Mouse (Mus musculus) limb, embryonic 12.5 days (tissue): ENCODE data around the gene Syngr4. TPM values are rescaled to one million over a fixed set of nuclear protein-coding genes. Genes with fewer than 3 reads are reported as not detected.

ENCODE experiments used
- ATAC-seq: fragments of 200-750 bp; cut with Nextera tagmentation; 2 replicates; pipeline ENCODE4 v1.8.0; 2017; ENCODE audit warnings: low read depth, moderate TSS enrichment; ENCODE audit not compliant: insufficient number of reproducible peaks, insufficient read depth, low FRiP score, low TSS enrichment
- H3K27ac ChIP-seq: fragments of 300-500 bp; sonication (generic); 2 replicates; pipeline ENCODE4 v1.5.1; 2016; ENCODE audit warnings: mild to moderate bottlenecking, moderate library complexity
- H3K27me3 ChIP-seq: fragments of 300-500 bp; sonication (generic); 2 replicates; pipeline ENCODE4 v1.6.1; 2016; ENCODE audit warnings: mild to moderate bottlenecking, moderate library complexity
- H3K36me3 ChIP-seq: fragments of 300-500 bp; sonication (generic); 2 replicates; pipeline ENCODE4 v1.6.1; 2016; ENCODE audit warnings: mild to moderate bottlenecking, moderate library complexity
- H3K4me1 ChIP-seq: fragments of 300-500 bp; sonication (generic); replicated peaks from 2 replicates; pipeline ENCODE4 v1.6.1; 2016
- H3K4me2 ChIP-seq: fragments of 300-500 bp; sonication (generic); 2 replicates; pipeline ENCODE4 v1.6.1; 2016; ENCODE audit warnings: mild to moderate bottlenecking, moderate library complexity
- H3K4me3 ChIP-seq: fragments of 300-500 bp; sonication (generic); replicated peaks from 2 replicates; pipeline ENCODE4 v1.5.1; 2016; ENCODE audit warnings: mild to moderate bottlenecking
- H3K9ac ChIP-seq: fragments of 300-500 bp; sonication (generic); replicated peaks from 2 replicates; pipeline ENCODE4 v1.6.1; 2016; ENCODE audit warnings: mild to moderate bottlenecking, moderate library complexity
- H3K9me3 ChIP-seq: fragments of 300-500 bp; sonication (generic); 2 replicates; pipeline ENCODE4 v1.6.1; 2016; ENCODE audit warnings: mild to moderate bottlenecking, moderate library complexity
- WGBS: fragments of 180-500 bp; shearing (Covaris S2); methylation state at CpG from one replicate; pipeline ENCODE4 v1.1.7; 2016; 5-methylcytosine and 5-hydroxymethylcytosine counted together
- polyA plus RNA-seq: library from polyadenylated mRNA; unstranded; fragments of >200 nt; fragmentation: Nextera tagmentation; extraction: Ambion mirVana; gene quantifications from 2 replicates; pipeline ENCODE4 v1.2.1, GENCODE M21; 2016

Gene Syngr4
- polyA plus RNA-seq, 1 experiment from 2014 or later, result 0.65 TPM

DNA sequence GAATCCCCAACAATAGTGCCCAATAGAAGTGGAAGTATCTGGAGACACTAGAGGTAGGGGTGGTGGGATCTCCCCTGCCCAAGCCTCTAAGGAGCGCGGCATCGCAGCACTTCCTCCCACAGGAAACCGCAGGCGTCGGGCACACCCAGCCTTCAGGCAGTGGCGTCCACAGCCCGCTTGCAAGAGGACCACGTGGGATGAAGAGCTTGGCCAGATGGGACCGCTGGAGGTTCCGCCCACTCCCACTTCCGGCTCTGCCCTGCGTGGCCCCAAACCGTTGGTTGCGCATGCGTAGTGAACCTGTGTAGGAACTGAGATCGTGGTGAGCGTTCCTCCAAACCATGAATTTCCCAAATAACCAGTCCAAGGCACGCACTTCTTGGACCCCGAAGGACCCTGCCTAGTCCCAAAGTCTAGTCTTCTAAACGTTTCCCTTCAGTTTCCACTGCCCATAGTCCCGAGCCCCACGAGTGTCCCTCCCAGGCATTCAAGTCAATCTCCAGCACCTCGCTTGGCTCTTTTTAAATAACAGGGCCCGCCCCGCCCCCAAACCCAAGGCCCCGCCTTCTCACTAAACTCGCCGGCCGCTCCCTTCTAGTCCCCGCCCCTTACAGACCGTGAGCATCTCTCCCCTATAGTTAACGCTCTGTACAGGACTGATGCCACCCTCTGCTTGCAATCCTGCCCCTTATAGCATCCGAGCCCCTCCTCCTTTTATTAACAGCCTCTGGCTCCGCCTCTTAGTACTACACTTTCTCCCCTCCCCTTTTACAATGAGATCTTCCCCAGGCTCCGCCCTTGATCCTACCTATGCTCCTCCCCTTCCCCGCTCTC, 26.6 kb upstream of the Syngr4 start:
- peak overlapping the region; percentile 44; the same call in 1 of the 2 replicates for H3K9ac ChIP-seq
- H3K27me3 ChIP-seq, result peaks cover 7% of the 10 kb centered on the region
- under 1% methylated on average over 37 of the region's 37 CpGs for WGBS
- H3K9me3 ChIP-seq, result peaks cover 4% of the 10 kb centered on the region; the same call in 1 of the 2 replicates
- ATAC-seq, result peak; percentile 79
- H3K4me2 ChIP-seq, result peak overlapping the region; percentile 57
- peak overlapping the region; percentile 40 for H3K4me3 ChIP-seq
- H3K27ac ChIP-seq, result peak overlapping the region; percentile 87
- peaks cover 38% of the 10 kb centered on the region for H3K4me1 ChIP-seq
- peaks cover 4% of the 10 kb centered on the region; the same call in 1 of the 2 replicates for H3K36me3 ChIP-seq

DNA sequence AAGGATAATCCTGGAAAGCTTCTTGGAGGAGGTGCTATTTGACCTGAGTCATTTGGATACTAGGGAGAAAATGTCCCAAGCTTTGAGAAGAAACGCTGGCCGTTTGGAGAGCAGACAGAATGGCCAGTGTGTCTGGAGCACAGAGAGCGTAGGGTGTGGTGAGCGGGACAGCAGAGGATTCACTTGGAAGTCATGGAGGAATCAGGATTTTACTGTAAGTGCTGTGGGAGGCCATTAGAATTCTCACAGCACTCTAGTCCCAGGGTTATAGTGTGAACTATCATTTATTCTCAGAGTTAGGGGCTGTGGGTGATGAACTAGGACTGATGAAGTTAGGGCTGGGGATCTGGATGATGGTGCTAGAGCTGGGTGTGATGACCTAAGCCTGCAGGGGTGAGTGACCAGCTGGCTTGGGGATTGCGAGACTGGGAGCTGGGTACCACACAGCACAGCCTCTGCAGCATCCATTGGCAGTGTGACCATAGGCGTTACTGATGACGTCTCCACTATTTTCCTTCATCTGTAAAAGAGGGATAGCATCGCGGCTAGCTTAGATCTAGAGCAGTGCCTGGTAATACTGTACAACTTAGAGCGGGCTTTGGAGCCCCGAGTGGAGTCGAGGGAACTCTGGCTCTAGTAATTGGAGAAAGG, 25.6 kb upstream of the Syngr4 start:
- peaks cover 4% of the 10 kb centered on the region; the same call in 1 of the 2 replicates for H3K9me3 ChIP-seq
- no peak overlapping the region for H3K4me3 ChIP-seq
- ATAC-seq, result no peak
- H3K4me1 ChIP-seq, result peaks cover 49% of the 10 kb centered on the region
- 85% methylated on average over 12 of the region's 12 CpGs for WGBS
- H3K36me3 ChIP-seq, result peaks cover 4% of the 10 kb centered on the region; the same call in 1 of the 2 replicates
- peak overlapping the region; percentile 57 for H3K4me2 ChIP-seq
- no peaks in the 10 kb centered on the region for H3K27me3 ChIP-seq
- peak overlapping the region; percentile 87 for H3K27ac ChIP-seq
- no peak overlapping the region for H3K9ac ChIP-seq

DNA sequence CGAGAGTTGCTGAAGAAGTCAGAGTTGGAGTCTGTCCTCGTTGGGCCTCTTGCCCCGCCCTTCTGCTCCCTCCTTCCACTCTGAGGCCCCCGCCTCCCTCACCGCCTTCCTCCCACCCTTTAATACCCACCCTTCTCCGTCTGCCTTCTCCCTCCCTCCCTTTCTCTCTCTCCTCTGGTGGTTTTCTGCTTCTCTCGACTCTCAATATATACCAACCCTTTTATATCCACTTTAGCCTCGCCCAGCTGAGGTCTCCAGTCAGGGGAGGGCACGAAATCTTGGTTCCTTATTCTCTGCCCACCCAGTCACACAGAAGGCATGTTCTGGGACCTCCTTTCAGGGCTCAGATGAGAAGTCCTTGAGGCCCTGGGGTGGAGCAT, 24.7 kb upstream of the Syngr4 start, which contains the start of gene Emp3:
Gene Emp3, minus strand, starts transcription at position 163 of the 380 bp plus-strand sequence.
- WGBS, result 38% methylated on average over 9 of the region's 9 CpGs
- Histone ChIP-seq H3K27me3 (no peaks in the 10 kb centered on the region), H3K4me2 (peak within 1 kb of the TSS; percentile 57), H3K9ac (peak within 1 kb of the TSS; percentile 48), H3K36me3 (peaks cover 4% of the 10 kb centered on the region; the same call in 1 of the 2 replicates), H3K27ac (peak within 1 kb of the TSS; percentile 87), H3K4me1 (peaks cover 55% of the 10 kb centered on the region), H3K4me3 (peak within 1 kb of the TSS; percentile 37), H3K9me3 (peaks cover 4% of the 10 kb centered on the region; the same call in 1 of the 2 replicates)
- no peak for ATAC-seq

DNA sequence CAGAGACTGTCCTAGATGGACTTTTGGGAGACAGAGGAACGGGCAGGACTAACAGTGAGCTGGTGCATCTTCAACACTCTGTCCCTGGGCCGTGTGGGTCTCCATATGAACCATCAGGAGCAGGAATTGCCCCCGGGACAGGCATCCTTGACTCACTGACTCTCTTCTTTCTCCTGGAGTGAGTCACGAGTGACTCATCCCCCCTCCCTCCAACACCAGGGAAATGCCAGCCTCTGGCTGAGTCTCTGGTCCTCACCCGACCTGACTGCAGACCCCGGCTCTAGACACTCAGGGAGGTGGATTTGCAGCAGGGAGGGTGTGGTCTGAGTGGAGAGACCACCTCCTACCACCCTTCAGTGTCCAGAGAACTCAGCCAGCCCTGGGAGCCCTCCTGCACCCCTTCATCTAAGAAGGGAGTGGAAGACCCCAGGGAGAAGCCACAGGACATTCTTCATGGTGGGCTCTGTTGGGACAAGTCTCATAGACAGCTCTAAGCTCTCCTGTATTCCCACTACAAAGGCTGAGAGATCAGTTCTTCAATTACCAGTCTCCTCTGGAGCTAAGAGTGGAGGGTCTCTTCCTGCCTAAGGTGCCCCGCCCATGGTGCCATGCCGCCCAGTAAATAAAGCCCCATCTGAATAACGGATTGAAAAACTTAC, 24.2 kb upstream of the Syngr4 start:
- Histone ChIP-seq H3K36me3 (peaks cover 4% of the 10 kb centered on the region; the same call in 1 of the 2 replicates), H3K4me2 (peak overlapping the region; percentile 56), H3K27me3 (no peaks in the 10 kb centered on the region), H3K4me3 (peak overlapping the region; percentile 37), H3K9ac (peak overlapping the region; percentile 48), H3K27ac (peak overlapping the region; percentile 76), H3K4me1 (peaks cover 60% of the 10 kb centered on the region), H3K9me3 (peaks cover 4% of the 10 kb centered on the region; the same call in 1 of the 2 replicates)
- ATAC-seq, result no peak
- 35% methylated on average over 9 of the region's 9 CpGs for WGBS

DNA sequence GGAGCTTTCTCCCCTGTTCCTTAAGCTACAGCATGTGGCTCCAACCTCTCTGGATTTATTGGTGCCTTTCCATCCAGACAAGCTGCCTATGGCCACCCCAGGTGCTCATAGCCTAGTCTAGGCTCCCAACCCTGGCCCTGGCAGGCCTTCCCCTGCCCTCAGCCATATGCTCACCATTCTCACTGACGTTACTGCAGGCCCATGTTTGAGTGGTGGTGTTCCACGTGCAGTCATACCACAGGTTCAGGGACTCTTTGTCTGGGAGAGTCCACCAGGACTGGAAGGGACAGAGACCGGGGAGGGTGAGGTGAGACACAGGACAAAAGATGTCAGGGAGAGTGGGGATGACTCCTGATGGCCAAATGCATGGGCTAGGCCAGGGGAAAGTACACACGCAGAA, 23.2 kb upstream of the Syngr4 start:
- Histone ChIP-seq H3K9ac (peak overlapping the region; percentile 48; the same call in 1 of the 2 replicates), H3K4me1 (peaks cover 66% of the 10 kb centered on the region)

DNA sequence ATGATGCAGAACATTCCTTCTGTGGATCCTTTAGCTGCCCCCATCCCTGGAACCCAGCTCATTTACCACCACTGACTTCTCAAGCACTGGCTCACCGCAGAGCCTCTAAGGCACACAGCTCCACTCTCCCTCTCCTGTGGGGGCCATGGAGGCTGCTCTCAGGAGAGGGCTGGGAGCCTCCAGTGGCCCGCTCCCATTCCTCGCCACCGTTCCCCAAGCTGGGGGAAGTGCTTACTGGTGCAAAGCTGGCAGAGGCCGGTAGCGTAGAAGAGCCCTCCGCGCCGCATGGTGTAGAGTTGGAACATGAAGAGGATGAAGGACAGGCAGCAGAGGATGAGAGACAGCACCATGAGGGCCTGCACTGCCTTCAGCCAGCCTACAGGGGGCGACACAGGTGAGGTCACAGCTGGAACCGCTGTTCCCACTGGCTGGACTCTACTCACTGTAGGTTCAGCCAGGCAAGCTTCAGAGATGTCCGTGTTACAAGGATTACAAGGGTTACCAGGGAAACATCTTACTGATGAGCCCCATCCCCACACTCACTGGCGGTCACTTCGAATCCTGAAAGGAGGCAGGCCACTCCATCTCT, 22.7 kb upstream of the Syngr4 start:
- H3K36me3 ChIP-seq, result peaks cover 4% of the 10 kb centered on the region; the same call in 1 of the 2 replicates
- no peak for ATAC-seq
- WGBS, result 68% methylated on average over 14 of the region's 14 CpGs
- H3K27ac ChIP-seq, result no peak overlapping the region
- H3K4me1 ChIP-seq, result peaks cover 69% of the 10 kb centered on the region
- no peaks in the 10 kb centered on the region for H3K27me3 ChIP-seq
- H3K9me3 ChIP-seq, result no peaks in the 10 kb centered on the region
- H3K4me2 ChIP-seq, result peak overlapping the region; percentile 56; the same call in 1 of the 2 replicates
- H3K4me3 ChIP-seq, result no peak overlapping the region
- no peak overlapping the region for H3K9ac ChIP-seq

More for the DNA sequence above, 23.2 kb upstream of the Syngr4 start:
- Histone ChIP-seq H3K4me2 (peak overlapping the region; percentile 56), H3K27me3 (no peaks in the 10 kb centered on the region), H3K4me3 (peak overlapping the region; percentile 37), H3K36me3 (peaks cover 4% of the 10 kb centered on the region; the same call in 1 of the 2 replicates), H3K27ac (no peak overlapping the region), H3K9me3 (no peaks in the 10 kb centered on the region)
- WGBS, result 79% methylated on average over 4 of the region's 4 CpGs
- ATAC-seq, result no peak

DNA sequence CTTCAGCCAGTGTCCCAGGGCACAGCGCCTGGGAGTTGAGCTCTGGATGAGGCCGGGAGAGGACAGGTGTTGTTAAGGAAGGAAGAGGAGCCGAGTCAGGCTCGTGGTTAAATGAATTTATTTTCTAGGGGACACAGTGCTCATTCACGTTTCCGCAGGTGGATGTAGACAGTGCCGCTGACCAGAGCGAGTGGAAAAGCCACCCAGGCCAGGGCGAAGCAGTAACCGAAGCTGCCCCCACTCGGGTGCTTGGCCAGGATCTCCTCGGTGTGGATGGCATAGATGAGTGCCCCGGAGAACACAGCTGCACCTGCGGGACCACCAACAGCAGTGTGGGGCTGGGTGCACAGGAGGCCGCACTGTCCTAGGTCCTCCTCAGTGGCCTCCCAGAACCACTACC, 21.4 kb upstream of the Syngr4 start:
- ATAC-seq, result no peak
- 87% methylated on average over 15 of the region's 15 CpGs for WGBS
- Histone ChIP-seq H3K4me1 (peaks cover 66% of the 10 kb centered on the region), H3K27me3 (no peaks in the 10 kb centered on the region), H3K9me3 (no peaks in the 10 kb centered on the region), H3K4me3 (no peak overlapping the region), H3K36me3 (peaks cover 12% of the 10 kb centered on the region; the same call in 1 of the 2 replicates), H3K9ac (peak overlapping the region; percentile 40), H3K4me2 (peak overlapping the region; percentile 63), H3K27ac (peak overlapping the region; percentile 92)

DNA sequence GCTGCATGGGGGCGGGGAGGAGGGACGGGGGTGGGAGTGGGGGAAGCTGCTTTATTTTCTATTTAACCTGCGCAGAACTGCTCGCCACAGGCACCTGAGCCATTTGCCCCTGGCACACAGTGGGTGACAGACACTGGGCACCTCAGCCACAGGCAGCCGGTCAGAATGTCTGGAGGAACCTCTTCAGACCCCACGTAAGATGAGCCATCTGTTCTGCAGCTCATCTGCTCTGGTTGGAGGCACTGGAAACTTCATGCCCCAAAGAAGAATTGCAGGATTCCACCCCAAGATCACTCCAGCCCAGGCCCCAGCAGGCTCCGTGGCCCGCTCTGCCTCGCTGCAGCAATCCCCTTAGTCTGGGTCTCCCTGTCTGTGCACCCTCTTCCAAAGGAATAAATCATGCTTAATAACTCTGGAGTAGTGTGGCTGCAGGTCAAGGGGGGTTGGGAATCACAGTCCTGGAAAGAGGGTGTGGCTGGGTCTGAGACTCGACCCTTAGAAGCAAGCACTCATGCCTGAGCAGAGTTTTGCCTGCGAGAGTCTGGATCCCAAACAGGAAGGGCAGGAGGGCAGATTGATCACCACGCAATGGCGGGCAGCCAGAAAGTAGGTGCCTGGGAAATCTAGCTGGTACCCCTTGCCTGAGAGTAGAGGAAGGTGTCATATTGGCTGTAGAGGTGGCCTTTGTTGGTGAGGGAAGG, 20.6 kb upstream of the Syngr4 start:
- Histone ChIP-seq H3K27me3 (no peaks in the 10 kb centered on the region), H3K4me3 (peak overlapping the region; percentile 34), H3K4me2 (peak overlapping the region; percentile 63), H3K4me1 (peaks cover 58% of the 10 kb centered on the region), H3K27ac (peak overlapping the region; percentile 92), H3K9me3 (no peaks in the 10 kb centered on the region), H3K9ac (peak overlapping the region; percentile 40), H3K36me3 (peaks cover 14% of the 10 kb centered on the region; the same call in 1 of the 2 replicates)
- WGBS, result 21% methylated on average over 13 of the region's 13 CpGs
- 0 out of 2 replicates have a peak, but pooled peaks have one; percentile 13 for ATAC-seq

DNA sequence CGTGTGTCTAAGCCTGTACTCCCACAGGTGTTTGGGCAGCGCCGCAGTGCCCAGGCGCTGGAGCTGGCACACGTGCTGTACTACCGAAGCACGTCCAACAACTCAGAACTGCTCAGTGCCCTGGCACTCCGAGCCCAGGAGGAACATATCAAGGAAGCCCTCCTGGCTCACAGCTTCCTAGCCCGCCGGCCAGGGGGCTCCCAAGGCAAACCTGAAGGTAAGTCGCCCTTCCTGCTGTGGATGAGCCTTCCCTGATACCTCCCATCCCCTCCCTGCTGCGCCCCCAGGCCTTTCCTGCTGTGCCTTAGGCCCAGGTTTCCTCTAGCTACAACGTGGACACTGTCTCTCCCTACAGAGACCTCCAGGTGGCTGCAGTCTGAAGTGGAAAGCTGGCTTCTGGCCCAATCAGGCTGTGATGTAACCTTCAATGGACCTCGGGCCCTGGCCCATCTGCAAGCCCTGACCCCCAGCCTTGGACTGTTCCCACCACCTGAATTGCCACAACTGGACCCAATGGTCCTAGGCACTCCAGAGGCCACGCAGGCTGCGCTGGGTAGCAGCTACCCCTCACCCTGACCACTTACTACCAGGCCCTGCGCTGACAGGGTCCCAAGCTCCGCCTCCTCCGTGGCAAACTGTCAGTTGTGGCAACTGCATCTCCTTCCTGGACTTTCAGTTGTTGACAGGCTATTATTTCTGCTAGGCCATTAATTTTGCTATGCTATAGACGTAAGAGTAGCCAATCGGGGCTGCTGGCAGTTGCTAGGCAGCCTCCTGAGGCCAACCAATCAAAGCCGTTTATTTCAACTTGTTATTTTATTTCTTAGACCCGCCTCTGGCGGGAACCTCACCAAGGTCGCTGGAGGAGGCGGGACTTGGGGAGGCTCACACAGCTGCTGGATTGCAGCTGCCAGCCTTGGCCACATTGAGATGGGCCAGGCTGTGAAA, 19.8 kb upstream of the Syngr4 start:
- H3K9me3 ChIP-seq, result no peaks in the 10 kb centered on the region
- H3K27me3 ChIP-seq, result no peaks in the 10 kb centered on the region
- H3K4me3 ChIP-seq, result peak overlapping the region; percentile 34
- H3K9ac ChIP-seq, result peak overlapping the region; percentile 48; the same call in 1 of the 2 replicates
- peak overlapping the region; percentile 92 for H3K27ac ChIP-seq
- peak; percentile 88 for ATAC-seq
- WGBS, result 33% methylated on average over 26 of the region's 26 CpGs
- H3K4me2 ChIP-seq, result peak overlapping the region; percentile 63
- peaks cover 52% of the 10 kb centered on the region for H3K4me1 ChIP-seq
- H3K36me3 ChIP-seq, result peaks cover 14% of the 10 kb centered on the region; the same call in 1 of the 2 replicates
